Mouse (Mus musculus) lung, embryonic 16.5 days (tissue): ENCODE results near the gene Sema5b. TPM values are rescaled to one million over a fixed set of nuclear protein-coding genes. Genes with fewer than 3 reads are reported as not detected.

Experiments used
- ATAC-seq: fragments of 200-750 bp; cut with Nextera tagmentation; 2 replicates; pipeline ENCODE4 v1.8.0; 2017; ENCODE audit warnings: low read depth, mild to moderate bottlenecking, moderate library complexity
- H3K27ac ChIP-seq: fragments of 300-500 bp; sonication (generic); 2 replicates; pipeline ENCODE4 v1.5.1; 2014; ENCODE audit warnings: mild to moderate bottlenecking, control low read depth, low read length
- H3K27me3 ChIP-seq: fragments of 300-500 bp; sonication (generic); 2 replicates; pipeline ENCODE4 v1.6.1; 2014; ENCODE audit warnings: low read depth, low read length, mixed read lengths; ENCODE audit not compliant: control insufficient read depth, insufficient read depth
- H3K36me3 ChIP-seq: fragments of 300-500 bp; sonication (generic); 2 replicates; pipeline ENCODE4 v1.6.1; 2014; ENCODE audit warnings: low read length; ENCODE audit not compliant: control insufficient read depth, insufficient read depth
- H3K4me1 ChIP-seq: fragments of 300-500 bp; sonication (generic); replicated peaks from 2 replicates; pipeline ENCODE4 v1.6.1; 2014; ENCODE audit warnings: low read length, mixed read lengths; ENCODE audit not compliant: control insufficient read depth, insufficient read depth
- H3K4me2 ChIP-seq: fragments of 300-500 bp; sonication (generic); 2 replicates; pipeline ENCODE4 v1.6.1; 2014; ENCODE audit warnings: low read depth, low read length, control low read depth
- H3K4me3 ChIP-seq: fragments of 300-500 bp; sonication (generic); 2 replicates; pipeline ENCODE4 v1.5.1; 2014; ENCODE audit warnings: mild to moderate bottlenecking, low read length, control low read depth
- H3K9ac ChIP-seq: fragments of 300-500 bp; sonication (generic); 2 replicates; pipeline ENCODE4 v1.6.1; 2014; ENCODE audit warnings: low read length, control low read depth
- H3K9me3 ChIP-seq: fragments of 300-500 bp; sonication (generic); 2 replicates; pipeline ENCODE4 v1.6.1; 2016; ENCODE audit warnings: low read length; ENCODE audit not compliant: control insufficient read depth
- WGBS: fragments of 180-500 bp; shearing (Covaris S2); extraction: QIAGEN DNeasy Blood & Tissue Kit; methylation state at CpG from one replicate; pipeline ENCODE4 v1.1.7; 2014; 5-methylcytosine and 5-hydroxymethylcytosine counted together
- polyA plus RNA-seq: library from polyadenylated mRNA; unstranded; fragments of >200 nt; fragmentation: Nextera tagmentation; extraction: Ambion mirVana; gene quantifications from 2 replicates; pipeline ENCODE4 v1.2.1, GENCODE M21; 2015

The Sema5b gene
- polyA plus RNA-seq, 1 experiment from 2014 or later = 2.4 TPM

DNA sequence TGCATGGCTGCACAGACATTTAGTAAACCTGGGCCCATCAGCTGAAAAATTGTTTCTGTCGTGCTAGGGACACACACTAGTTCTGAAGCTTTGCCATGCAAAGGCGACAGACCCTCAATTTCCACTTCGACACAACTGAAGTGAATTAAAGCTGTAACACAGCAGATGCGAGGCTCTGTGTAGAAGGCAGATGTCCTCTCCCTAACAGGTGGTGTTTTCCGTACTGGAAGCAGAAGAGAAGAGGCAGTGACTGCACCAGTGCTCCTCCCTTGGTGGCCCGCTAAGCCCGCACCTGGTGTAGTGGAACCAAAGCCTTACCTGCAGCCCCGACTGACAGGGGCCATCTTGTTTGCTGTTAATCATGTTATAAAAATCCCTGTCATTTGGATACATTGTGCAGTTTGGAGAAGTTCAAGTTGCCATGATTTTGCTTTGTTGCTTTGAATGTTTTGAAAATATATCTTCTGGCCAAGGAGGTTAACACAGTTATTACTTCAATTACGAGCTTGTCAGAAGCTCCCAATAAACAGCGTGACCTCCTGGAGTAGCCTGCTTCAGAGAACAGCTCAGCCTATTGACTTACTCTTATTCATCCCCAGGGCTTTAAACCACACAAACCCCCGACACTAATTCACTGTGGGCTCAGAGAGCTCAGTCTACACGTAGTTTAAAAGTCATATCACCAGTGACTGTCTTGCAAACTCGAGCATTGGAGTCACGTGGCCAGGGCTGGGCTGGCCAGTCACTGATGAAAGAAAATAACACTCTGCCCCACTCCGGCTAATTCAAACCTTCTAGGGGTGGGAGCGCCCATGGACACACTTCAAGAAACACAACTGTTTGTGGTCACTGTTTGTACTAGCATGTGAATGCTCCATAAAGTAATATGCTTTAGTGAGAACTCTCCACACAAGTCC lies 163.1 kb downstream of the Sema5b start:
- no peak for ATAC-seq
- H3K4me3 ChIP-seq = no peak overlapping the region
- no peak overlapping the region for H3K9ac ChIP-seq
- H3K27me3 ChIP-seq = no peaks in the 10 kb centered on the region
- no peaks in the 10 kb centered on the region for H3K9me3 ChIP-seq
- H3K4me1 ChIP-seq = no peaks in the 10 kb centered on the region
- no peak overlapping the region for H3K27ac ChIP-seq
- WGBS = 73% methylated on average over 16 of the region's 16 CpGs
- no peak overlapping the region for H3K4me2 ChIP-seq
- no peaks in the 10 kb centered on the region for H3K36me3 ChIP-seq

DNA sequence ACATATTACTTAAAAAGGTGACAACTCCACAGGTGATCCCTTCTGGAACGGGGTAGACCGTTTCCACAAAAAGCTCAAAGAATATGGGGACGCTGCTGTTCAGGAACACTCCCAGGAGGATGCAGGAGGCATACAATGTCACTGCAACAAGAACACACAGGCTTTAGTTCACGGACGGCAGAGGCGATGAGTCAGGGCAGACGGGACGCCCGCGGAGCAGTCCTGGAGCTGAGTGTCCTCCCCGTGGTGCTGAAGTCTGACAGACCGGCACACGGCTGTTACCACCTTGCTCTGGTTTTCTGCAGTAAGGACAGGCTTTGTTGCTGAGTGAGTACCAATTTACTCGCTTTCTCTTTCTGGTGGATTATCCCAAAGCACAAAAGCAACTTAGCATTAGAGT lies 163.9 kb downstream of the Sema5b start:
- Histone ChIP-seq H3K4me1 (no peaks in the 10 kb centered on the region), H3K36me3 (no peaks in the 10 kb centered on the region), H3K4me3 (no peak overlapping the region), H3K4me2 (no peak overlapping the region), H3K9me3 (no peaks in the 10 kb centered on the region), H3K27ac (no peak overlapping the region), H3K27me3 (no peaks in the 10 kb centered on the region), H3K9ac (no peak overlapping the region)
- no peak for ATAC-seq
- 74% methylated on average over 14 of the region's 14 CpGs for WGBS

GRCm38 (mm10) chr16:35707004-35707403 lies 166.1 kb downstream of the Sema5b start:
- H3K27ac ChIP-seq = no peak overlapping the region
- no peaks in the 10 kb centered on the region for H3K9me3 ChIP-seq
- 84% methylated on average over 5 of the region's 5 CpGs for WGBS
- no peaks in the 10 kb centered on the region for H3K27me3 ChIP-seq
- no peak overlapping the region for H3K4me3 ChIP-seq
- no peaks in the 10 kb centered on the region for H3K36me3 ChIP-seq
- no peaks in the 10 kb centered on the region for H3K4me1 ChIP-seq
- no peak for ATAC-seq
- H3K4me2 ChIP-seq = no peak overlapping the region
- no peak overlapping the region for H3K9ac ChIP-seq

DNA sequence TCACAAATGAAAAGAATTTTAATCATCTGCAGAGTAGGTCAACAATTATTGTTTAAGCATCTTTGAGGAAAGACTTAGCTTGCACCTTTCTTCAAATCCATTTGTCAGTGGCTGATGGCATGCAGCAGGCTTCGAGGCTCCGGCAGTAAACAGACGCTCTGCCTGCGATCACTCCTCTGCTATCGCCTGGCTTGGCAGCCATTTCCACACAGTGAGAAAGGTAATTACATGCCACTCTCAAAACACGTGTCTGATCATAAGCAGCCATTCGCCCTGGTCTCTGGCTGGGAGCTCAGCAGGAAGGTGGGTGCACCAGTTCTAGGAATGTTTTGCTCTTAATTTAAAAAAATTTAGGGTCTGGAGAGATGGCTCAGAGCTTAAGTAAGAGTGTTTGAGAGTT lies 170.1 kb downstream of the Sema5b start:
- 40% methylated on average over 7 of the region's 7 CpGs for WGBS
- no peak overlapping the region for H3K4me3 ChIP-seq

GRCm38 (mm10) chr16:35713606-35714005 lies 172.7 kb downstream of the Sema5b start:
- 0 out of 2 replicates have a peak, but pooled peaks cover 2% of the 10 kb centered on the region for H3K9me3 ChIP-seq
- H3K4me1 ChIP-seq = peaks cover 4% of the 10 kb centered on the region; the same call in 1 of the 2 replicates
- no peaks in the 10 kb centered on the region; the same call in 1 of the 2 replicates for H3K36me3 ChIP-seq
- H3K27me3 ChIP-seq = no peaks in the 10 kb centered on the region
- no peak overlapping the region for H3K27ac ChIP-seq
- no peak overlapping the region for H3K4me2 ChIP-seq
- no peak overlapping the region for H3K4me3 ChIP-seq
- WGBS = 73% methylated on average over 7 of the region's 7 CpGs
- ATAC-seq = no peak
- H3K9ac ChIP-seq = no peak overlapping the region

More for the DNA sequence above, 170.1 kb downstream of the Sema5b start:
- H3K36me3 ChIP-seq = no peaks in the 10 kb centered on the region
- no peak overlapping the region for H3K27ac ChIP-seq
- no peak overlapping the region for H3K4me2 ChIP-seq
- H3K9ac ChIP-seq = no peak overlapping the region
- no peak for ATAC-seq
- peaks cover 4% of the 10 kb centered on the region; the same call in 1 of the 2 replicates for H3K4me1 ChIP-seq
- no peaks in the 10 kb centered on the region for H3K27me3 ChIP-seq
- no peaks in the 10 kb centered on the region for H3K9me3 ChIP-seq

Other genes starting within 250 kb of the Sema5b start
- 48.6 and 49.5 TPM in 2 replicates for gene Sec22a, start 177.2 kb upstream of the Sema5b start, polyA plus RNA-seq
- gene Pdia5, start 50.3 kb upstream of the Sema5b start, polyA plus RNA-seq = 39.0 and 40.3 TPM in 2 replicates
- gene Dirc2, start 228.2 kb downstream of the Sema5b start, polyA plus RNA-seq = 10.0 and 11.6 TPM in 2 replicates
- 12.1 and 13.3 TPM in 2 replicates for gene Hspbap1, start 229.2 kb downstream of the Sema5b start, polyA plus RNA-seq